Mouse (Mus musculus) G1E (cell line): ENCODE data around the gene Exosc3. TPM values are rescaled to one million over a fixed set of nuclear protein-coding genes. Genes with fewer than 3 reads are reported as not detected.

Experiments
- ATAC-seq: 2 replicates; pipeline ENCODE4 v1.8.0; 2016; ENCODE audit warnings: mild to moderate bottlenecking; ENCODE audit not compliant: insufficient number of reproducible peaks, poor library complexity, low FRiP score, severe bottlenecking; ENCODE audit errors: extremely low read depth
- DNase-seq: peaks from one replicate; pipeline ENCODE4 v3.0.0; 2012; ENCODE audit warnings: low spot score
- H3K27me3 ChIP-seq: 2 replicates; pipeline ENCODE4 v1.6.1; 2012; ENCODE audit warnings: mild to moderate bottlenecking, low read length, inconsistent platforms; ENCODE audit not compliant: insufficient read depth
- H3K36me3 ChIP-seq: replicated peaks from 2 replicates; pipeline ENCODE3; 2012; ENCODE audit warnings: mild to moderate bottlenecking, inconsistent platforms
- H3K4me1 ChIP-seq: 2 replicates; pipeline ENCODE4 v1.6.1; 2012; ENCODE audit warnings: low read depth, low read length, inconsistent platforms, mixed read lengths; ENCODE audit not compliant: insufficient read depth
- H3K4me3 ChIP-seq: 2 replicates; pipeline ENCODE4 v1.5.1; 2012; ENCODE audit warnings: low read depth, mild to moderate bottlenecking, inconsistent platforms, low read length, moderate library complexity, mixed read lengths
- H3K9me3 ChIP-seq: replicated peaks from 2 replicates; pipeline ENCODE4 v1.6.1; 2012; ENCODE audit warnings: inconsistent platforms
- CTCF ChIP-seq: IDR thresholded peaks from 2 replicates; pipeline ENCODE4 v1.5.1; 2012; ENCODE audit warnings: low read depth, low read length, inconsistent platforms, mixed read lengths
- GATA1 ChIP-seq: IDR thresholded peaks from 2 replicates; pipeline ENCODE4 v1.6.1; 2012; ENCODE audit warnings: borderline replicate concordance, low read length, inconsistent platforms, mixed read lengths
- GATA2 ChIP-seq: IDR thresholded peaks from 2 replicates; pipeline ENCODE4 v1.6.1; 2012; ENCODE audit warnings: low read depth, low read length, inconsistent platforms, borderline replicate concordance
- POLR2AphosphoS5 ChIP-seq: IDR thresholded peaks from 2 replicates; pipeline ENCODE4 v1.6.1; 2012; ENCODE audit warnings: low read depth, low read length, inconsistent platforms; ENCODE audit not compliant: insufficient replicate concordance
- TAL1 ChIP-seq: conservative IDR thresholded peaks from 2 replicates; pipeline ENCODE4 v1.6.1; 2012; ENCODE audit warnings: low read depth, low read length, inconsistent platforms, mixed read lengths
- polyA plus RNA-seq: library from polyadenylated mRNA; stranded (reverse); fragments of >175 nt; gene quantifications from 2 replicates; pipeline ENCODE4 v1.2.3, GENCODE M21; 2012
- total RNA-seq, 2 experiments: library from RNA; stranded (forward) in 1 of 2; stranded (reverse) in 1 of 2; fragments of 200-1000 nt in 1 of 2; fragments of >200 nt in 1 of 2; fragmentation: Nextera tagmentation in 1 of 2; gene quantifications; 2 replicates each; pipeline ENCODE4 v1.2.3; 2014 to 2017

The Exosc3 gene
- total and polyA plus RNA-seq, 3 experiments, result 70.5 to 278 (median 125) TPM

DNA sequence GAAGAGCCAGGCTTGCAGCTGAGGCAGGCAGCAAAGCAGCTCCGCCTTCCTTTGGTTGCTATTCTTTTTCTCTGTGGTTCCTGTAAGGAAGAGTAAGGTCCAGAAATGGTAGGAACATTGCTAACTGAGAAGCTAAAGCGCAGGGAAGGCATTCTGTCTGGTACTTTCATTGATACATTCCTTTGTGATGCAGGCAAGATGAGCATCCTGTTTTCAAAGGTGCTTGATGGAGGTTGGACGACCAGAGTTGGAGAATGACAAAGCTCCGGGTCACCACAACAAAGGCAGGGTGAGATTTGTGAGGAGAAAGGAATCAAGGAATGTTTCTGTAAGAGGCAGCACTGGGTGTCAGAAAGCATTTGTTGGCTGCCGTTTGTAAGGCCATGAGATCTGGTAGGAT lies 54.6 kb downstream of the Exosc3 start:
- no peak for ATAC-seq
- Histone ChIP-seq H3K36me3 (peaks cover 25% of the 10 kb centered on the region), H3K4me3 (no peak overlapping the region), H3K27me3 (peaks cover 15% of the 10 kb centered on the region), H3K4me1 (peaks cover 8% of the 10 kb centered on the region), H3K9me3 (no peaks in the 10 kb centered on the region)
- TF ChIP-seq TAL1 (no peak), GATA1 (no peak), POLR2AphosphoS5 (no peak), GATA2 (no peak), CTCF (no peak)
- no peak for DNase-seq

DNA sequence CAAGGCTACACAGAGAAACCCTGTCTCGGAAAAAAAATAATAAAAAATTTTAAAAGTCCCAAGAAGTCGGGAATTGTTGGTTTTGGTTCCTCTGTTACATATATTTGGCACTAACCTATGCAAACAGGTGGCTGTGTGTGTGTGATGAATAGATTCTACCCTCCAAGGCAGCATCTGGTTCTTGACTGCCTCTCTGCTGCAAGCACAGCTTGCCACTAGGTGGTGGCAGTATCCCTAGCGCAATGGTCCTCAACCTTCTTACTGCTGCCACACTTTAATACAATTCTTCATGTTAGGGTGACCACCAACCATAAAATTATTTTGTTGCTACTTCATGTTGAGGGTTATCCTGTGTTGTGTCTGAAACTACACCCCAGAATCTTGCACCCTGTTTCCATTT lies 56.2 kb downstream of the Exosc3 start:
- Histone ChIP-seq H3K4me3 (no peak overlapping the region), H3K36me3 (peaks cover 31% of the 10 kb centered on the region), H3K27me3 (peaks cover 15% of the 10 kb centered on the region), H3K9me3 (no peaks in the 10 kb centered on the region), H3K4me1 (peaks cover 9% of the 10 kb centered on the region)
- DNase-seq, result no peak
- no peak for TF ChIP-seq GATA2
- no peak for TF ChIP-seq GATA1
- no peak for TF ChIP-seq POLR2AphosphoS5
- TF ChIP-seq TAL1, result no peak
- no peak for TF ChIP-seq CTCF
- ATAC-seq, result no peak

DNA sequence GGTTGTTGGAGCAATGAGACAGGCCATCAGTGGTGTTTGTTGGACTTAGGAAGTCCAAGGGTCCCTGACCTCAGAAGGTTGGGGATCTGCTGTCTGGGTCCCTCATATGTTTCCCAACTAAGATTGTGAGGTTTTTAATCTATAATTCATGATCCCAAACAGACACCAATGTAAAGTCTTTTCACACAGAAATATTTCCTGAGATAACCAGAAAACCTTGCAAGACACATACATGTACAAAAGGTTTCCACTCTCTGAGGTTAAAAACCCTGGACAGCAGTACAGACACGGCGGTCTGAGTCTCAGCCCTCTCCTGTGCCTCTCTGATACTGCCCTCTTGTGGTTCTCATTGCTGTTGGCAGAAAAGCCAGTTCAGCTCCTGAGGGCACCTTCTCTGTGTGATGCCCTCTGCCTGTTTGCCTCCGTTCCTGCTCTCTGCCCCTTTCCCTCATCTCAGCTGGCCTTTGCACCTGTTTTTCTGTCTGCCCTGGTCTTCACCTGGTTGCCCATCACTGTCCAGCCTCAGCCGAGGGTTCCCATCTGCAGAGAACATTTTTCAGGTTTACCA lies 62.5 kb downstream of the Exosc3 start:
- DNase-seq, result peak; percentile 70
- H3K9me3 ChIP-seq, result no peaks in the 10 kb centered on the region
- ATAC-seq, result peak; percentile 59; the same call in 1 of the 2 replicates
- H3K4me3 ChIP-seq, result no peak overlapping the region
- no peaks in the 10 kb centered on the region for H3K27me3 ChIP-seq
- H3K36me3 ChIP-seq, result peaks cover 83% of the 10 kb centered on the region
- TF ChIP-seq POLR2AphosphoS5 (no peak), CTCF (peak; percentile 84), GATA1 (no peak), GATA2 (no peak), TAL1 (no peak)
- H3K4me1 ChIP-seq, result peaks cover 29% of the 10 kb centered on the region

DNA sequence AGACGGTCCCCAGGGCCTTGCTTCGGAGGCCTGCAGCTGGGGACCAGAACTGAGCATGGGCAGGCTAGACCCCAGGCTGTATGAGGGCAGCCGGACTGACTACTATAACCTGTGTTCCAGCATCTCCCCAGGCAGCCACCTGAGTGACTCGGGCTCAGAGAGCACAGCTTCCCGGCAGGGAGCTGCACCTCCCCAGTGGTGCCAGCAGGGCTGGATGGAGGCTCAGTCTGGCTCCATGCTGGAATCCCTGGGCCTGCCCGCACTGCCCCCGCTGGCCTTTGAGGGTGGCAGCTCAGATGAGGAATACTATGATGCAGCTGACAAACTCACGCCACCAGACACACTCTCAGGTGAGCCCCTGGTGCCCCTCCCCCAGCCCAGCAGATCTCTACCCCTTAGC lies 63.2 kb downstream of the Exosc3 start:
- DNase-seq (no peak), ATAC-seq (no peak)

GRCm38 (mm10) chr4:45275770-45276169 lies 66.8 kb downstream of the Exosc3 start:
- ATAC-seq, result no peak
- no peaks in the 10 kb centered on the region for H3K9me3 ChIP-seq
- no peak for DNase-seq
- H3K4me3 ChIP-seq, result no peak overlapping the region
- H3K4me1 ChIP-seq, result peaks cover 39% of the 10 kb centered on the region
- peaks cover 96% of the 10 kb centered on the region for H3K36me3 ChIP-seq
- no peak for TF ChIP-seq POLR2AphosphoS5
- TF ChIP-seq CTCF, result no peak
- TF ChIP-seq GATA2, result no peak
- TF ChIP-seq GATA1, result no peak
- TF ChIP-seq TAL1, result no peak
- H3K27me3 ChIP-seq, result no peaks in the 10 kb centered on the region

More for the DNA sequence above, 63.2 kb downstream of the Exosc3 start:
- Histone ChIP-seq H3K4me3 (no peak overlapping the region), H3K36me3 (peaks cover 83% of the 10 kb centered on the region), H3K9me3 (no peaks in the 10 kb centered on the region), H3K4me1 (peaks cover 29% of the 10 kb centered on the region), H3K27me3 (no peaks in the 10 kb centered on the region)
- TF ChIP-seq GATA1, result no peak
- TF ChIP-seq GATA2, result no peak
- no peak for TF ChIP-seq TAL1
- TF ChIP-seq POLR2AphosphoS5, result no peak
- TF ChIP-seq CTCF, result no peak

DNA sequence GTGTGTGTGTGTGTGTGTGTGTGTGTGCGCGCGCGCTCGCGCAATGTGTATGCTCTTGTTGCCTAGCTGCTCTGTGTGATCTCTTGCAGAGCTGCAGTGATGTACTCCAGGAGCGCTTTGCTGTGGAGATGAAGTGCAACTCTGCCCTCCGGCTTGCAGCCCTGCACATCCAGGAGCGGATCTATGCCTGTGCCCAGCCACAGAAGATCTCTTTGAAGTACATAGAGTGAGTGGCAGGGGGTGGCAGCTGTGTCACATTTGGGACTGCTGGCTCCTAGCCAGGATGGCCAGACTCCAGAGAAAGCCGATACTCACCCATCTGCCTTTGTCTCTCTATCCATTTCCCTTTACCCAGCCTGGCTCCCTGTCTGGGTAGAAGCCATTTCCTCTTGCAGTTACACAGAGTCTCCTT lies 71.5 kb downstream of the Exosc3 start:
- H3K4me3 ChIP-seq, result no peak overlapping the region; the same call in 1 of the 2 replicates
- H3K27me3 ChIP-seq, result no peaks in the 10 kb centered on the region
- peaks cover 65% of the 10 kb centered on the region for H3K4me1 ChIP-seq
- H3K36me3 ChIP-seq, result peaks cover 63% of the 10 kb centered on the region
- no peak for DNase-seq
- H3K9me3 ChIP-seq, result no peaks in the 10 kb centered on the region
- TF ChIP-seq POLR2AphosphoS5 (no peak), GATA1 (no peak), TAL1 (no peak), GATA2 (no peak), CTCF (no peak)
- no peak for ATAC-seq
